Mouse (Mus musculus) embryonic facial prominence, embryonic 12.5 days (tissue): ENCODE measurements around the gene Foxp1. TPM values are rescaled to one million over a fixed set of nuclear protein-coding genes. Genes with fewer than 3 reads are reported as not detected.
A peak's percentile ranks its signal among the peaks of the same experiment; 100 is the strongest.

Experiments
- ATAC-seq: fragments of 200-750 bp; cut with Nextera tagmentation; 2 replicates; pipeline ENCODE4 v1.8.0; 2017; ENCODE audit not compliant: insufficient number of reproducible peaks, insufficient read depth, low FRiP score, low TSS enrichment
- H3K27ac ChIP-seq: fragments of 300-500 bp; sonication (generic); 2 replicates; pipeline ENCODE4 v1.5.1; 2016; ENCODE audit warnings: mild to moderate bottlenecking
- H3K27me3 ChIP-seq: fragments of 300-500 bp; sonication (generic); 2 replicates; pipeline ENCODE4 v1.6.1; 2016; ENCODE audit warnings: mild to moderate bottlenecking, moderate library complexity
- H3K36me3 ChIP-seq: fragments of 300-500 bp; sonication (generic); 2 replicates; pipeline ENCODE4 v1.6.1; 2016; ENCODE audit warnings: mild to moderate bottlenecking
- H3K4me1 ChIP-seq: fragments of 300-500 bp; sonication (generic); 2 replicates; pipeline ENCODE4 v1.6.1; 2016
- H3K4me2 ChIP-seq: fragments of 300-500 bp; sonication (generic); replicated peaks from 2 replicates; pipeline ENCODE4 v1.6.1; 2016; ENCODE audit warnings: mild to moderate bottlenecking, moderate library complexity
- H3K4me3 ChIP-seq: fragments of 300-500 bp; sonication (generic); 2 replicates; pipeline ENCODE4 v1.5.1; 2016; ENCODE audit warnings: mild to moderate bottlenecking
- H3K9ac ChIP-seq: fragments of 300-500 bp; sonication (generic); 2 replicates; pipeline ENCODE4 v1.6.1; 2016; ENCODE audit warnings: mild to moderate bottlenecking, moderate library complexity
- H3K9me3 ChIP-seq: fragments of 300-500 bp; sonication (generic); 2 replicates; pipeline ENCODE4 v1.6.1; 2016; ENCODE audit warnings: mild to moderate bottlenecking, moderate library complexity
- WGBS: fragments of 180-500 bp; shearing (Covaris S2); methylation state at CpG from one replicate; pipeline ENCODE4 v1.1.7; 2016; 5-methylcytosine and 5-hydroxymethylcytosine counted together
- polyA plus RNA-seq: library from polyadenylated mRNA; unstranded; fragments of >200 nt; fragmentation: Nextera tagmentation; extraction: Ambion mirVana; gene quantifications from 2 replicates; pipeline ENCODE4 v1.2.1, GENCODE M21; 2016

The Foxp1 gene
- polyA plus RNA-seq, 1 experiment from 2014 or later, result 132 TPM

- WGBS, result 65% methylated on average over 5 of the region's 5 CpGs
- H3K4me1 ChIP-seq, result peaks cover 26% of the 10 kb centered on the region
- H3K4me3 ChIP-seq, result no peak overlapping the region
- H3K4me2 ChIP-seq, result no peak overlapping the region
- H3K36me3 ChIP-seq, result no peaks in the 10 kb centered on the region
- H3K27ac ChIP-seq, result no peak overlapping the region
- H3K27me3 ChIP-seq, result no peaks in the 10 kb centered on the region
- ATAC-seq, result no peak
- H3K9ac ChIP-seq, result no peak overlapping the region
- no peaks in the 10 kb centered on the region for H3K9me3 ChIP-seq
These were observed 26.4 kb downstream of the Foxp1 start for GRCm38 (mm10) chr6:99496114-99496513.

GRCm38 (mm10) chr6:99492937-99493336, 29.6 kb downstream of the Foxp1 start:
- Histone ChIP-seq H3K9me3 (no peaks in the 10 kb centered on the region), H3K4me2 (no peak overlapping the region), H3K4me3 (no peak overlapping the region), H3K4me1 (peaks cover 23% of the 10 kb centered on the region), H3K27ac (no peak overlapping the region), H3K36me3 (no peaks in the 10 kb centered on the region), H3K27me3 (no peaks in the 10 kb centered on the region), H3K9ac (no peak overlapping the region)
- ATAC-seq, result no peak
- 28% methylated on average over 3 of the region's 3 CpGs for WGBS

GRCm38 (mm10) chr6:99491979-99492544, 30.5 kb downstream of the Foxp1 start:
- Histone ChIP-seq H3K9ac (no peak overlapping the region), H3K4me1 (peaks cover 18% of the 10 kb centered on the region), H3K27ac (no peak overlapping the region), H3K36me3 (no peaks in the 10 kb centered on the region), H3K4me2 (no peak overlapping the region), H3K9me3 (no peaks in the 10 kb centered on the region), H3K27me3 (no peaks in the 10 kb centered on the region), H3K4me3 (no peak overlapping the region)
- 82% methylated on average over 6 of the region's 6 CpGs for WGBS
- no peak for ATAC-seq

- peaks cover 11% of the 10 kb centered on the region for H3K4me1 ChIP-seq
- H3K4me3 ChIP-seq, result no peak overlapping the region
- no peak overlapping the region for H3K27ac ChIP-seq
- 65% methylated on average over 3 of the region's 3 CpGs for WGBS
- H3K9ac ChIP-seq, result no peak overlapping the region
- H3K27me3 ChIP-seq, result no peaks in the 10 kb centered on the region
- H3K4me2 ChIP-seq, result no peak overlapping the region
- no peaks in the 10 kb centered on the region for H3K9me3 ChIP-seq
- H3K36me3 ChIP-seq, result no peaks in the 10 kb centered on the region
- ATAC-seq, result no peak
These were observed 31.4 kb downstream of the Foxp1 start for GRCm38 (mm10) chr6:99491146-99491545.

- H3K27ac ChIP-seq, result no peak overlapping the region
These were observed 32.4 kb downstream of the Foxp1 start for GRCm38 (mm10) chr6:99489900-99490648.

GRCm38 (mm10) chr6:99489423-99489822, 33.1 kb downstream of the Foxp1 start:
- Histone ChIP-seq H3K4me3 (no peak overlapping the region), H3K4me2 (no peak overlapping the region), H3K9ac (no peak overlapping the region), H3K27ac (no peak overlapping the region), H3K36me3 (no peaks in the 10 kb centered on the region), H3K4me1 (peaks cover 24% of the 10 kb centered on the region), H3K9me3 (no peaks in the 10 kb centered on the region), H3K27me3 (no peaks in the 10 kb centered on the region)
- WGBS, result 72% methylated on average over 10 of the region's 10 CpGs
- ATAC-seq, result no peak

More at GRCm38 (mm10) chr6:99489900-99490648, 32.4 kb downstream of the Foxp1 start:
- H3K4me3 ChIP-seq, result no peak overlapping the region
- no peak for ATAC-seq
- no peak overlapping the region for H3K4me2 ChIP-seq
- H3K27me3 ChIP-seq, result no peaks in the 10 kb centered on the region
- H3K9ac ChIP-seq, result no peak overlapping the region
- H3K4me1 ChIP-seq, result peaks cover 17% of the 10 kb centered on the region
- 63% methylated on average over 8 of the region's 8 CpGs for WGBS
- H3K9me3 ChIP-seq, result no peaks in the 10 kb centered on the region
- no peaks in the 10 kb centered on the region for H3K36me3 ChIP-seq

- Histone ChIP-seq H3K27ac (peak overlapping the region; percentile 88), H3K36me3 (no peaks in the 10 kb centered on the region), H3K4me3 (no peak overlapping the region), H3K4me2 (no peak overlapping the region), H3K27me3 (no peaks in the 10 kb centered on the region), H3K9me3 (no peaks in the 10 kb centered on the region), H3K4me1 (peaks cover 47% of the 10 kb centered on the region), H3K9ac (no peak overlapping the region)
- WGBS, result 68% methylated on average over 12 of the region's 12 CpGs
- ATAC-seq, result no peak
These were observed 36.5 kb downstream of the Foxp1 start for GRCm38 (mm10) chr6:99485884-99486640.

- Histone ChIP-seq H3K4me1 (peaks cover 47% of the 10 kb centered on the region), H3K4me3 (peak overlapping the region; percentile 6; the same call in 1 of the 2 replicates), H3K9me3 (no peaks in the 10 kb centered on the region), H3K27me3 (no peaks in the 10 kb centered on the region), H3K4me2 (peak overlapping the region; percentile 38), H3K27ac (peak overlapping the region; percentile 88), H3K9ac (no peak overlapping the region), H3K36me3 (no peaks in the 10 kb centered on the region)
- ATAC-seq, result peak; percentile 70
- 28% methylated on average over 20 of the region's 20 CpGs for WGBS
These were observed 37.2 kb downstream of the Foxp1 start for GRCm38 (mm10) chr6:99485217-99485883.

GRCm38 (mm10) chr6:99484884-99485216, 37.7 kb downstream of the Foxp1 start:
- H3K4me3 ChIP-seq, result peak overlapping the region; percentile 6; the same call in 1 of the 2 replicates
- WGBS, result 22% methylated on average over 8 of the region's 8 CpGs

GRCm38 (mm10) chr6:99484197-99484725, 38.3 kb downstream of the Foxp1 start:
- Histone ChIP-seq H3K27ac (peak overlapping the region; percentile 61), H3K4me1 (peaks cover 47% of the 10 kb centered on the region), H3K9me3 (no peaks in the 10 kb centered on the region), H3K36me3 (no peaks in the 10 kb centered on the region), H3K27me3 (no peaks in the 10 kb centered on the region), H3K4me2 (no peak overlapping the region), H3K9ac (no peak overlapping the region), H3K4me3 (no peak overlapping the region)
- no peak for ATAC-seq
- WGBS, result 69% methylated on average over 7 of the region's 7 CpGs

More at GRCm38 (mm10) chr6:99484884-99485216, 37.7 kb downstream of the Foxp1 start:
- Histone ChIP-seq H3K4me2 (peak overlapping the region; percentile 38), H3K27me3 (no peaks in the 10 kb centered on the region), H3K27ac (peak overlapping the region; percentile 88), H3K9ac (no peak overlapping the region), H3K4me1 (peaks cover 47% of the 10 kb centered on the region), H3K9me3 (no peaks in the 10 kb centered on the region), H3K36me3 (no peaks in the 10 kb centered on the region)
- ATAC-seq, result no peak

- peaks cover 47% of the 10 kb centered on the region for H3K4me1 ChIP-seq
- no peak overlapping the region for H3K4me3 ChIP-seq
- H3K27ac ChIP-seq, result peak overlapping the region; percentile 61
- no peaks in the 10 kb centered on the region for H3K36me3 ChIP-seq
- no peak for ATAC-seq
- H3K9me3 ChIP-seq, result no peaks in the 10 kb centered on the region
- no peak overlapping the region for H3K9ac ChIP-seq
- no peak overlapping the region for H3K4me2 ChIP-seq
- no peaks in the 10 kb centered on the region for H3K27me3 ChIP-seq
- 31% methylated on average over 10 of the region's 10 CpGs for WGBS
These were observed 39.0 kb downstream of the Foxp1 start for GRCm38 (mm10) chr6:99483556-99483955.
